Mouse (Mus musculus): ENCODE measurements around the gene Fut8. TPM values are rescaled to one million over a fixed set of nuclear protein-coding genes. Genes with fewer than 3 reads are reported as not detected.

Gene Fut8
- polyA plus RNA-seq, 1 experiment, result 13.8 TPM

DNA sequence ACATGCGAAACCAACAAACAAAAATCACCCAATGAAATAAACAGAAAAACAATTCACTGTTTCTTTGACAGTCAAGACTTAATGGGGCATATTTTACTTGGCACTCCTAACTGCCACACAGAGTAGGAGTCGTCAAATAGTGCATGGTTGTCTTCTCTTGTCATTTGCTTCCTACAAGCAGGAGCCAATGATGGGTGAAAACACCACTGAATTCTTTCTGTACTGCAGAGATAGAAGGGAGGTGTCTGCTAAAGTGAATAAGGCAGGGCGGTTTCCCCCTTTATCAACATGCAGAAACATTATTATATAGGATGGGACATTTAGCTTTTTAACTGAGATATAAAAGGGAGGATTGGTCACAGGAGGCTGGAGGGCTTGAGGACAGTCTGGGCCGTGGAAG lies 13.0 kb upstream of the Fut8 start:
- 57% methylated on average over 4 of the region's 4 CpGs for WGBS
- no peak overlapping the region for H3K4me3 ChIP-seq (replicated peaks; ENCODE audit: control insufficient read depth, low read depth, low read length)

DNA sequence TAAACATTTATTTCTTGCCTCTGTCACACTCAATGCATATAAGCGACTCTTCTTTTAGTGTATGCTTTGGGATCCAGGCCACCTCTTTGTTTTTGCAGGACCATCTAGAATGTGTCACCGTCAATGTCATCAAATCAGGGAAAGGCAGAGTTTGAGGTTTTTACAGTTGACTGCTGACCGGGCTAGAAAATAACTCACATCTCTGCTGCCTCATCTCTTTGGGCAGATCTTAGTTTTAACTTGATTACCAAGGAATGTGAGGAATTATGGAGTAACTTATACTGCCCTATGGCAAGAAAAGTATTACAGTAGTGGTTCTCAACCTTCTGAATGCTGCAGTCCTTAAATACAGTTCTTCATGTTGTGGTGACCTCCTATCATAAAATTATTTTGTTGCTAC lies 12.2 kb upstream of the Fut8 start:
- H3K4me3 ChIP-seq (replicated peaks; ENCODE audit: control insufficient read depth, low read depth, low read length), result no peak overlapping the region
- no peak overlapping the region for H3K27ac ChIP-seq (ENCODE audit: control insufficient read depth, insufficient read depth, low read depth, low read length, poor library complexity)
- TF ChIP-seq POLR2A (IDR thresholded peaks at IDR 0.05; ENCODE audit: borderline replicate concordance, control insufficient read depth, low read depth, low read length) (no peak), CTCF (IDR thresholded peaks at IDR 0.05; ENCODE audit: control insufficient read depth, insufficient read depth, low read length) (no peak)
- WGBS, result 54% methylated on average over 3 of the region's 3 CpGs
- H3K4me1 ChIP-seq (ENCODE audit: control insufficient read depth, insufficient read depth, low read length), result no peaks in the 10 kb centered on the region; the same call in 1 of the 2 replicates

More for the DNA sequence above, 13.0 kb upstream of the Fut8 start:
- Histone ChIP-seq H3K4me1 (ENCODE audit: control insufficient read depth, insufficient read depth, low read length) (no peaks in the 10 kb centered on the region; the same call in 1 of the 2 replicates), H3K27ac (ENCODE audit: control insufficient read depth, insufficient read depth, low read depth, low read length, poor library complexity) (no peak overlapping the region)
- no peak for TF ChIP-seq CTCF (IDR thresholded peaks at IDR 0.05; ENCODE audit: control insufficient read depth, insufficient read depth, low read length)

DNA sequence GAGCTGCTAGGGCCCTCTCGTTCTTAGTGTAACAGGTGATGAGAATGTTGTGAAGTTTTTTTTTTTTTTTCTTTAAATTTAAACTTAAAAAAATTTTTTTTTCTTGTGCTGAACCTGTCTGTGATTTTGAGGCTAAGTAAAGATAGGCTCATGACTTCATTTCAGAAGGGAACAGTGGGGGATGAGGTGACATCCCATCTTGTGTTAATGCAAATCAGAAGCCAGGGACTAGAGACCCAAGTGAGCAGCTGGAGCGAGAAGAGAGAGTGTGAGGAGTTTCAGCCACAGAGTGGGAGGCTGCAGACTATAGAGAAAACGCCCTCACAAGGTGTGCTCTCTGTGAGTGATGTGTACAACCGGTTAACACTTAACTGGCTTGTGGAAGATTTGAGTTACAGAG lies 2.0 kb upstream of the Fut8 start:
- Histone ChIP-seq H3K4me1 (ENCODE audit: control insufficient read depth, insufficient read depth, low read length) (no peaks in the 10 kb centered on the region; the same call in 1 of the 2 replicates), H3K27ac (ENCODE audit: control insufficient read depth, insufficient read depth, low read depth, low read length, poor library complexity) (no peak overlapping the region), H3K4me3 (replicated peaks; ENCODE audit: control insufficient read depth, low read depth, low read length) (no peak overlapping the region)
- no peak for TF ChIP-seq POLR2A (IDR thresholded peaks at IDR 0.05; ENCODE audit: borderline replicate concordance, control insufficient read depth, low read depth, low read length)
- TF ChIP-seq CTCF (IDR thresholded peaks at IDR 0.05; ENCODE audit: control insufficient read depth, insufficient read depth, low read length), result no peak
- WGBS, result 80% methylated on average over 4 of the region's 4 CpGs

DNA sequence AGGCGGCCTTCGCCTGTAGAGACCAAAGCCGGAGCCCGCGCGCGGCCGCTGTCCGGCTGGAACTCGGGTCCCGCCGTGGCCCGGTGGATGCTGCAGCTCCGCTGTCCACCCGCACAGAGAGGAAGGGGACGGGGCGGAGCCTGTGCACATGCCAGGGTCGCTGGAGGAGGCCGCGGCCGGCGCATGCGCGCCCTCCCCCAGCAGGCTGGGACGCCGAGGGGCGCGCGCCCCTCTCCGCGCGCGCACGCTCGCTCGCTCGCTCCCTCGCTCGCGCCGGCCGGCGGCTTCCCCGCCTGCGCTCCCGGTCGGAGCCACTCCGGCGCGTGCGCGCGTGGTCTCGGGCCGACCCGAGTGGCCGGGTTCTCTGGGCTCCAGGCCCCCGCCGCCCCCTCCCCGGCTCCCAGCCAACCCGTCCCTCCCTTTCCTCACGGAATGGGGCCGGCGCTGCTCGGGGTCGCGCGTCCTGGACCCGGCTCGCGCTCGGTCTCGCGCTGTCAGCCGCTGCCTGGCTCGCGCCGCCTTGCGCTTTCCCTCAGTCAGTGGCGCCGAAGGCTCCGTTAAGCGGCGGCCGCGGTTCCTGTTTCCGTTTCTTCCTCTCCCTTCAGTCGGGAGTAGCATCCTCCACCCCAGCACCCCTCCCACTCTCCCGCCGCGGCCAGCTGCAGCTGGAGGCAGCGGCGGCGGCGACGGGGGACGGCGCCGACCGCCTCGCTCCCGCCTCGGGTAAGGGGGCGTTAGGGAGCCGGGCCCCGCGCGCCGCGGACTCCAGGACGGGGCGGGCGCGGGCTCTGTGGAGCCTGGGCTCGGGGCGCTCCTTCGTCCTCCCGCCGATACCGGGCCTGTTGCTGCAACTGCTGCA lies 835 bp downstream of the Fut8 start:
- WGBS, result under 1% methylated on average over 119 of the region's 120 CpGs
- H3K27ac ChIP-seq (ENCODE audit: control insufficient read depth, insufficient read depth, low read depth, low read length, poor library complexity), result peak overlapping the region; percentile 96
- TF ChIP-seq POLR2A (IDR thresholded peaks at IDR 0.05; ENCODE audit: borderline replicate concordance, control insufficient read depth, low read depth, low read length), result peak; percentile 73; the same call in 1 of the 2 replicates
- peak; percentile 18; the same call in 1 of the 2 replicates for TF ChIP-seq CTCF (IDR thresholded peaks at IDR 0.05; ENCODE audit: control insufficient read depth, insufficient read depth, low read length)
- H3K4me1 ChIP-seq (ENCODE audit: control insufficient read depth, insufficient read depth, low read length), result no peaks in the 10 kb centered on the region; the same call in 1 of the 2 replicates
- H3K4me3 ChIP-seq (replicated peaks; ENCODE audit: control insufficient read depth, low read depth, low read length), result peak overlapping the region; percentile 97

DNA sequence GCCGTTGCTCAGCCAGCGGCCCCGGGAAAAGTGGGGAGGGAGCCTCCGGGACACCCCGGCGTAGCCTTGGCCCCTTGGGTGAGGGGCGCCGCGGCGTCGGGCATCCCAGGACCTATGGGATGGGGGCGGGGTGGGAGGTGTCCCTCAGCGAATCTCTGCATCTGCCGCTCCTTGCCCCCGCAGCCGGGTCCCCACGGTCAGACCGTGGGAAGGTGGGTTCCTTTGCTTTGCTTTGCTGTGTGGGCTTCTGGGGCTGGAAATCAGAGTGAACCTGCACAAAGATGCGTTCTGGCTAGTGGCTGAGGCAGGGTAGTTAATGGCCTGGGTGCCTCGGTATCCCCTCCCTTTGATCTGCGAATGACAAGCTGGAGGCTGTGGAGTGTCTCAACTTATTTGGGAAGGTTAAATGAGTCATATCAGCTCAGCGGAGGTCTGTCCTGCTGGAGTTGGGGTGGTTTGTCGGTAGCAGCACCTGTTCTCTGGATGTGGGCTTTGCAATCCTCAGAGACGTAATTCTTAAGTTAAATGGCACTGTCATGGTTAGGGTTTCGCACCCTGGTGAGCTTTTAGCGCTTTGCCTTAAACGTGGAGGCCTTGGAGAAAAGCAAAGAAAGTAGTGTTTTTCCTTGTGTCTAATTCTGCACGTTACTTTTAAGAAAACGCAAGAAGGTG lies 1.6 kb downstream of the Fut8 start:
- TF ChIP-seq POLR2A (IDR thresholded peaks at IDR 0.05; ENCODE audit: borderline replicate concordance, control insufficient read depth, low read depth, low read length), result no peak
- no peak for TF ChIP-seq CTCF (IDR thresholded peaks at IDR 0.05; ENCODE audit: control insufficient read depth, insufficient read depth, low read length)
- no peaks in the 10 kb centered on the region; the same call in 1 of the 2 replicates for H3K4me1 ChIP-seq (ENCODE audit: control insufficient read depth, insufficient read depth, low read length)
- peak overlapping the region; percentile 97 for H3K4me3 ChIP-seq (replicated peaks; ENCODE audit: control insufficient read depth, low read depth, low read length)
- H3K27ac ChIP-seq (ENCODE audit: control insufficient read depth, insufficient read depth, low read depth, low read length, poor library complexity), result peak overlapping the region; percentile 96
- WGBS, result under 1% methylated on average over 28 of the region's 29 CpGs

DNA sequence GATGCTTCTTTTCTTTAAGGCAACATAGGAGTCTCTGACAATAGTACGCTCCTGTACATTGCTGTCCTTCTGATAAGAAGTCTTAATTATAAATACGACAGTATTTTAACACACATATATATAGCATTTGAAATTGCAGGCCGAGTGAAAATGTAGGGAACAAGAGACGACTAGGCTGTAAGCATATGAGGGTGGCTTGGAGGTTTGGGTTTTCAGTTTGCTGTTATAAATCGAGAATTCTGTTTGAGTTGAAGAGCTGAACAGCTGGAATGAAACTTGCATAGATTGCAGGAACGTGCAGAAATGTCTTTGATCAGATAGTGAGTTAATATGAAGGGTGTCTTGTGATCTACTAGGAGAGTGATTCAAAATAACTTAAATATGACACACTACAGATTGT lies 2.4 kb downstream of the Fut8 start:
- Histone ChIP-seq H3K27ac (ENCODE audit: control insufficient read depth, insufficient read depth, low read depth, low read length, poor library complexity) (no peak overlapping the region), H3K4me1 (ENCODE audit: control insufficient read depth, insufficient read depth, low read length) (no peaks in the 10 kb centered on the region; the same call in 1 of the 2 replicates), H3K4me3 (replicated peaks; ENCODE audit: control insufficient read depth, low read depth, low read length) (peak overlapping the region; percentile 18)
- 6% methylated on average over 6 of the region's 6 CpGs for WGBS
- TF ChIP-seq POLR2A (IDR thresholded peaks at IDR 0.05; ENCODE audit: borderline replicate concordance, control insufficient read depth, low read depth, low read length), result no peak

DNA sequence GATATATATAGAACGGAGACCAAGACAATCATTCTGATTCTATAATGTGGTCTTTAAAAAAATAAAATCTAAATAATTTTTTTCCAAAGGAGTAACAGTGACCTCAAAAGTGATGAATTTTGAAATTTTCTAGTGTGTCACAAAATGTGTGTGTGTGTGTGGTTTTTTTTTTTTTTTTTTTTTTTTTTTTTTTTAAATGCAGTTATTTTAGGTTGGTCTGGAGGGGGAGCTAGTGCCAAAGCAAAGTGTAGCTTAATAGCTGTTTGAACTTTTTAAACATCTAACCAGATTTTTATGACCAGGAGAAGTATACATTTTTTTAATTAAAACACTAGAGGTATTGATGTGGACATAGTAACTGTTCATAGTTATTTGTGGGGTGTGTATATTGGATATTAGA lies 2.9 kb downstream of the Fut8 start:
- Histone ChIP-seq H3K27ac (ENCODE audit: control insufficient read depth, insufficient read depth, low read depth, low read length, poor library complexity) (no peak overlapping the region), H3K4me1 (ENCODE audit: control insufficient read depth, insufficient read depth, low read length) (no peaks in the 10 kb centered on the region; the same call in 1 of the 2 replicates), H3K4me3 (replicated peaks; ENCODE audit: control insufficient read depth, low read depth, low read length) (no peak overlapping the region)
- TF ChIP-seq POLR2A (IDR thresholded peaks at IDR 0.05; ENCODE audit: borderline replicate concordance, control insufficient read depth, low read depth, low read length), result no peak
- no peak for TF ChIP-seq CTCF (IDR thresholded peaks at IDR 0.05; ENCODE audit: control insufficient read depth, insufficient read depth, low read length)
- WGBS, result 3% methylated on average over 1 of the region's 1 CpGs

DNA sequence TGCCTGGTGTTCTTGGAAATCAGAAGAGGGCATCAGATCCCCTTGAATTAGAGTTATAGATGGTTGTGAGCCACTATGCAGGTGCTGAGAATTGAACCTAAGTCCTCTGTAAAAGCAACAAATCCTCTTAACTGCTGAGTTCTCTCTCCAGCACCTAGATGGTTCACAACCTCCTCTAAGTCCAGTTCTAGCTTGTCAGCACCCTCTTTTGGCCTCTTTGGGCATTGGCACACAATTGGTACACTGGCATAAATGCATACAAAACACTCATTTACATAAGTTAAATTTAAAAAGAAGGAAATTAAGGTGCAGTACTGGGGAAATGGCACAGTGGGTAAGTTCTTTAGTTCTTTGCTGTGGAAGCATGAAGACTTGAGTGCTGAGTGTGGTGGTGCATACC lies 24.7 kb downstream of the Fut8 start:
- Histone ChIP-seq H3K27ac (ENCODE audit: control insufficient read depth, insufficient read depth, low read depth, low read length, poor library complexity) (no peak overlapping the region), H3K4me3 (replicated peaks; ENCODE audit: control insufficient read depth, low read depth, low read length) (no peak overlapping the region), H3K4me1 (ENCODE audit: control insufficient read depth, insufficient read depth, low read length) (no peaks in the 10 kb centered on the region)
- TF ChIP-seq CTCF (IDR thresholded peaks at IDR 0.05; ENCODE audit: control insufficient read depth, insufficient read depth, low read length), result no peak
- TF ChIP-seq POLR2A (IDR thresholded peaks at IDR 0.05; ENCODE audit: borderline replicate concordance, control insufficient read depth, low read depth, low read length), result no peak

Measured in bone marrow, adult 2 months (tissue).